Mouse (Mus musculus): Measurements from ENCODE around the gene Vmn2r58.
"Not testable (repeated sequence)": the region's sequence is repeated elsewhere in the genome, so short reads cannot be mapped to it uniquely, and the experiment has no call there.

Vmn2r58 gene

DNA sequence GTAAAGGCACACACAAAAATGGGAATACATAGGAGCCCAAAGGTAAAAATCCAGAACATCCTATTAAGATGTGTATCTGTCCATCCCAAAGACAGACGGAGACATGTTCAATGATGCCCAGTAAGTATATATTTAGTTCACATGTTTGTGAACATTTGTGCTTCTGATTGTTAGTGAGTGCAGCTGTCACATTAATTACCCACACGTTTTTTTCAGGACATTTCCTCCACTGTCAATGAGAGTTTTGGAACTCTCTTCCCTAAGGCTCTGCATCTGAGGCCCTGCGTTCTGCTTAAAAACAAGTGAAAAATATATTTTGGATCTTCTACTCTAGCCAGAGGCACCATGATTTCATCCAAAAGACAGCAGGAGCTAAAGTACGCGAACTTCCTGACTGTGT lies at the start of gene Vmn2r58:
TSS of gene Vmn2r58 (minus strand) at position 101 of the 400 bp plus-strand sequence.
- DNase-seq (ENCODE audit: low read depth, low spot score) = not testable (repeated sequence)

All from 3T3-L1 (cell line).